Comparison of ENCODE assay signal across 8 mouse cellular contexts in genomic region chr8:84832034-84832717, GRCm38 (mm10). TPM values are rescaled to one million over a fixed set of nuclear protein-coding genes. Genes with fewer than 3 reads are reported as not detected.
A peak's percentile ranks its signal among the peaks of the same experiment; 100 is the strongest.
DNase-seq lines count a peak whose midpoint lies in the region; ATAC-seq lines count a peak whose summit lies in the region.

No protein-coding gene starts in this region.

- ATAC-seq in inflammation-experienced regulatory T-cells, adult 6 months: peak; percentile 74
- ATAC-seq in megakaryocyte-erythroid progenitor cell, adult 5-6 weeks (replicated peaks; ENCODE audit: low FRiP score, low TSS enrichment, poor library complexity, severe bottlenecking): peak; percentile 54

- intact Hi-C loops in left cerebral cortex, postnatal 36 days (cut with DNase I): no loop called here

- DNase-seq in adrenal gland, adult 18-20 months (ENCODE audit: low spot score in 2 of 2): peak; percentile 85
- peak; percentile 81 for DNase-seq in embryo, embryonic 10.5 days (ENCODE audit: low spot score)
- DNase-seq in gastrocnemius, postnatal 25 days: peak; percentile 80
- DNase-seq in left cerebral cortex, postnatal 36 days (ENCODE audit: low spot score in 2 of 2): peak; percentile 82 to 84
- DNase-seq in right cerebral cortex, postnatal 14 days: peak; percentile 81
- peak; percentile 83 for DNase-seq in urinary bladder, postnatal 25 days (ENCODE audit: low spot score)

RNA-seq across cellular contexts. Expression of gene Gadd45gip1, which starts 0.9 kb away (rescaled TPM):
- total RNA-seq in adrenal gland, adult 18-20 months (2021): 10 to 100 TPM; 62.0 to 71.1 TPM
- total RNA-seq in gastrocnemius, postnatal 25 days (2021): 10 to 100 TPM; 20.5 to 22.6 TPM
- polyA plus RNA-seq in inflammation-experienced regulatory T-cells, adult 6 months (2017; shearing (Covaris generic)): 10 to 100 TPM; 14.6 to 16.7 (median 16.1) TPM
- total RNA-seq in left cerebral cortex, postnatal 36 days (2021): 10 to 100 TPM; 26.3 to 26.9 TPM
- 28.3 and 31.1 TPM in 2 replicates for total RNA-seq in megakaryocyte-erythroid progenitor cell, adult 5-6 weeks (2014; fragmentation: Nextera tagmentation)
- 53.1 and 61.8 TPM in 2 replicates for total RNA-seq in megakaryocyte-erythroid progenitor cell, adult 5-6 weeks (2017)

RNA-seq across cellular contexts. Expression of gene Rad23a, which starts 8.3 kb away (rescaled TPM):
- total RNA-seq in adrenal gland, adult 18-20 months (2021): 100 to 1,000 TPM; 109 to 113 TPM
- total RNA-seq in gastrocnemius, postnatal 25 days (2021): 100 to 1,000 TPM; 134 TPM
- 100 to 1,000 TPM; 128 to 152 (median 145) TPM for polyA plus RNA-seq in inflammation-experienced regulatory T-cells, adult 6 months (2017; shearing (Covaris generic))
- total RNA-seq in left cerebral cortex, postnatal 36 days (2021): 10 to 100 TPM; 77.9 to 78.8 TPM
- total RNA-seq in megakaryocyte-erythroid progenitor cell, adult 5-6 weeks (2014; fragmentation: Nextera tagmentation): 94.8 and 151 TPM in 2 replicates
- total RNA-seq in megakaryocyte-erythroid progenitor cell, adult 5-6 weeks (2017): 38.4 and 43.7 TPM in 2 replicates

RNA-seq across cellular contexts. Expression of gene Dand5, which starts 9.6 kb away (rescaled TPM):
- total RNA-seq in adrenal gland, adult 18-20 months (2021): 10 to 100 TPM; 10.6 to 10.8 TPM
- 1 to 10 TPM; 9.5 to 9.6 TPM for total RNA-seq in gastrocnemius, postnatal 25 days (2021)
- 1 to 10 TPM; 4.7 to 5.6 (median 5.4) TPM for polyA plus RNA-seq in inflammation-experienced regulatory T-cells, adult 6 months (2017; shearing (Covaris generic))
- 10 to 100 TPM; 10.3 to 10.9 TPM for total RNA-seq in left cerebral cortex, postnatal 36 days (2021)
- total RNA-seq in megakaryocyte-erythroid progenitor cell, adult 5-6 weeks (2014; fragmentation: Nextera tagmentation): 4.7 TPM in 2 replicates
- 3.5 and 3.7 TPM in 2 replicates for total RNA-seq in megakaryocyte-erythroid progenitor cell, adult 5-6 weeks (2017)

RNA-seq across cellular contexts. Expression of gene Calr, which starts 14.6 kb away (rescaled TPM):
- total RNA-seq in adrenal gland, adult 18-20 months (2021): 100 to 1,000 TPM; 606 to 686 TPM
- 100 to 1,000 TPM; 178 to 214 TPM for total RNA-seq in gastrocnemius, postnatal 25 days (2021)
- 100 to 1,000 TPM; 278 to 341 (median 290) TPM for polyA plus RNA-seq in inflammation-experienced regulatory T-cells, adult 6 months (2017; shearing (Covaris generic))
- total RNA-seq in left cerebral cortex, postnatal 36 days (2021): 100 to 1,000 TPM; 435 to 511 TPM
- 286 and 320 TPM in 2 replicates for total RNA-seq in megakaryocyte-erythroid progenitor cell, adult 5-6 weeks (2014; fragmentation: Nextera tagmentation)
- 1,361 and 1,527 TPM in 2 replicates for total RNA-seq in megakaryocyte-erythroid progenitor cell, adult 5-6 weeks (2017)

RNA-seq across cellular contexts. Expression of gene Farsa, which starts 24.6 kb away (rescaled TPM):
- 10 to 100 TPM; 58.8 to 69.6 TPM for total RNA-seq in adrenal gland, adult 18-20 months (2021)
- 10 to 100 TPM; 21.2 to 24.2 TPM for total RNA-seq in gastrocnemius, postnatal 25 days (2021)
- 10 to 100 TPM; 48.1 to 76.0 (median 58.3) TPM for polyA plus RNA-seq in inflammation-experienced regulatory T-cells, adult 6 months (2017; shearing (Covaris generic))
- total RNA-seq in left cerebral cortex, postnatal 36 days (2021): 10 to 100 TPM; 46.2 to 47.8 TPM
- 101 and 104 TPM in 2 replicates for total RNA-seq in megakaryocyte-erythroid progenitor cell, adult 5-6 weeks (2014; fragmentation: Nextera tagmentation)
- 151 and 153 TPM in 2 replicates for total RNA-seq in megakaryocyte-erythroid progenitor cell, adult 5-6 weeks (2017)

Comparison
In these comparisons a context has a peak if more than half of its experiments do, and no peak if none do; other contexts are left out.
1. Peak in every context shown above with its lines: DNase-seq and ATAC-seq.